Mouse (Mus musculus) G1E-ER4 (cell line): ENCODE data around the gene 4933415F23Rik. TPM values are rescaled to one million over a fixed set of nuclear protein-coding genes. Genes with fewer than 3 reads are reported as not detected.

Source experiments
- GATA1 ChIP-seq: IDR thresholded peaks from one replicate; pipeline ENCODE4 v1.8.0; 2012; ENCODE audit warnings: low read length, inconsistent platforms
- polyA plus RNA-seq: library from polyadenylated mRNA; stranded (reverse); fragments of >175 nt; gene quantifications from 2 replicates; pipeline ENCODE4 v1.2.3, GENCODE M21; 2012

Gene 4933415F23Rik
- not detected in 2 replicates for polyA plus RNA-seq

DNA sequence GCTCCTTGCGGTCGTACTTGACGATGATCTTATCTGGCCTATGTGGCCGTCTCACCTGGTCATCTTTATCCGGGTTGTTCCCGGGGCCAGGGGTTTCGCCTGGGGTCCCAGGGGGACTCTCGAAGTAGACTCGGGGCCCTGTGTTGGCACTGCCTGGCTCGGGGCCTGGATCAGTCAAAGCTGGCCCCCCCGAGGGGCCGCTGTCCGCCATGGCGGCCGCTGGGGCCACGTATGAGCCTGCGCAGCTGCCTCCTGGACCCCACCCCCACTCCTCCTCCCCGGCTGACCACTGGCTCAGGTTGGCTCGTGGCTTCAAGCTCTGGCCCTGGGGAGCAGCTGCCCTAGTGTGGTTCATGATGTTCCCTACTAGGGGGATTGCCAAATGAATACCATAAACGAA lies at the start of gene 4933415F23Rik:
TSS of gene 4933415F23Rik (minus strand) at position 233 of the 400 bp plus-strand sequence.
- TF ChIP-seq GATA1 = no peak

DNA sequence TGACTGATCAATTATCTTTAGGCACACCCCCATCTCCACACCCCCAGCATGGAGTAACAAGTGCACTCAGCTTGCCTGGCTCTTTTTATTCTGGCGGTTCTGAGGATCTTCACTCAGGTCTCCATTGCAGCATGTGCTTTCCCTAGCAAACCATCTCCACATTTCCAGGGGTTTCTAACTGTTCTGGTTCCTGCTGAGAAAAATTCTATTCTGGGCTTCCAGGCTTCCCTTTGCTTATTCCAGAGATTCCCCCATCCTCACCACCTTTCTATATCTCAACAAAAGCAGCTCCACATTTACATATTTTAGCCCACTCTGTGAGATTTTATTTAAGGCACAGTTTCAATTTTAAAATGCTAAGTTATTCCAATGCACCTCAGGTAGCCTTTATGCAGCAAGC lies 49.7 kb upstream of the 4933415F23Rik start:
- no peak for TF ChIP-seq GATA1

- TF ChIP-seq GATA1 = no peak
Observed at GRCm38 (mm10) chr1:23146198-23146873, 44.3 kb upstream of the 4933415F23Rik start.

DNA sequence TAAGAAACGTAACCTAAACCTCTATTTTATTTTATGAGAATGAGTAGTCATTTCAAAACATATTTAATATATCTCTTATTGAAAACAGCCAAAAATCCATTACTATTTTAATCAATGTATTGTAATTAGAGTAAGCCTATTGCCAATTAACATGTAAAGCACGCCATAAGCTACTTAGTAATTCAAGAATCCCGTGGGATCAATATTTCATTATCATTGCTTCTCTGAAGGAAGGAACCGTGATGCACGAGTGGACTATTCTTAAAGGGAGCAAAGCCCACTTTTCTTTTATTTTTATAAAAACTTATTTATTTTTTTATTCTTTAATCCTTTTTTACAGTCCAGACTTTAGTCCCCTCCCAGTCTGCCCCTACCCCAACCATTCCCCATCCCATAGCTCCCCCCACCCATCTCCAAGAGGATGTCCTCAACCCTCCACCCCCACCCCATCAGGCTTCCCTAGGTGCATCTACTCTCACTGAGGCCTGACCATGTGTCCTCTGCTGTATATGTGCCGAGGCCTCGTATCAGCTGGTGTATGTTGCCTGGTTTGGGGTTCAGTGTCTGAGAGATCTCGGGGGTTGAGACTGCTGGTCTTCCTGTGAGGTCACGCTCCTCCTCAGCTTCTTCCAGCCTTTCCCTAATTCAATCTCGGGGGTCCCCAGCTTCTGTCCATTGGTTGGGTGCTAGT lies 39.2 kb upstream of the 4933415F23Rik start:
- TF ChIP-seq GATA1 = no peak

- no peak for TF ChIP-seq GATA1
Observed at GRCm38 (mm10) chr1:23120901-23121300, 18.8 kb upstream of the 4933415F23Rik start.

DNA sequence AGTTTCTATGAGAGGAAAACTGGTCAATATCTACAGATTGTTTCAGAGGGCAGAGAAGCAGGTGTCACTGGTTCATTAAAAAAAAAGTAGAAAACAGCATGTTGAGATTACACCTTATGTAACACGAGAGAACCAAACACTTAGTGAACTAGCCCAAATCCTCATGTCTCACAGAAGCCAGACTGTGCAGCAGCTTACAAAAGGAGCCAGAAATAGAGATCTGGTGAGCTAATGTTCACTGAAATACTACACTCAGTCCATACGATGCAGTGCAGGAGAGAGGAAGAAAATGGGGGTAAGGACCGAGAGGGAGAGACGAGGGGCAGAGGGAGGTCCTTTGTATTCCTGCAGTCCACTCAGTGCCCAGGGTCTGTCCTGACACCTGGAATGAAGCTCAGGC lies 17.4 kb upstream of the 4933415F23Rik start:
- no peak for TF ChIP-seq GATA1

- no peak for TF ChIP-seq GATA1
Observed at GRCm38 (mm10) chr1:23117423-23117822, 15.4 kb upstream of the 4933415F23Rik start.

DNA sequence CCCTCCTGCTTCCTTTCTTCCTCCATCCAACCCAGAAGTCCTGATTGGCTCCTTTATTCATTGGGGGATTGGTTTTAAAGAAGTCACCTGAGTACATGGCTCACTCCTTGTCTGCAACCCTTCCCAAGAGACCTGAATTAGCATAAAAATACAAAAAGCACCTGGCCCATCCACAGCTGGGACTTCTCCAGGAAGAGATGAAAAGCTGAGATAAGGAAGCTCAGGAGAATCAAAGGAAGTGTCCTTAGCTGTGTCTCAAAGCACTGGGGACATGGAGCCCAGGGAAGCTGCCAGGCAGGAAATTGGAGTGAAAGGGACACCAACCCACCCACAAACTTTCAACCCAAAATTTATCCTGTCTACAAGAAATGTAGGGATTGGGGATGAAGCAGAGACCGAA lies 7.1 kb upstream of the 4933415F23Rik start:
- no peak for TF ChIP-seq GATA1

GRCm38 (mm10) chr1:23102881-23103280 lies 828 bp upstream of the 4933415F23Rik start:
- no peak for TF ChIP-seq GATA1

DNA sequence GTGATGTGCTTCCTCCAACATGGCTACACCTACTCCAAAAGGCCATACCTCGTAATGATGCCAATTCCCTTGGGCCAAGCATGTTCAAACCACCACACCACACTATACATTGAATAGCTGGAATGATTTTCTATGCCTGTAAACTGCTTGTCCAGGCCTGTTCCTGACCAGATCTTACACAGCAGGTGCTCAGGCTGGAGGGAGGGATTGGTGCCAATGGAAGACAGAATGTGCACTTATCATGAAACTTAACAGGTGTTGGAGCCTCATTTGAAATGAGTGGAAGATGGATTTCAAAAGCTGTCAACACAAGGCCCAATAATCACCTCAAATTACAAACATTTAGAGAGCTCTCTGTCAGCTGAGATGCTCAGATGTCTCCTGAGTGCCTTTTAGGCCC lies 2.3 kb downstream of the 4933415F23Rik start:
- no peak for TF ChIP-seq GATA1

DNA sequence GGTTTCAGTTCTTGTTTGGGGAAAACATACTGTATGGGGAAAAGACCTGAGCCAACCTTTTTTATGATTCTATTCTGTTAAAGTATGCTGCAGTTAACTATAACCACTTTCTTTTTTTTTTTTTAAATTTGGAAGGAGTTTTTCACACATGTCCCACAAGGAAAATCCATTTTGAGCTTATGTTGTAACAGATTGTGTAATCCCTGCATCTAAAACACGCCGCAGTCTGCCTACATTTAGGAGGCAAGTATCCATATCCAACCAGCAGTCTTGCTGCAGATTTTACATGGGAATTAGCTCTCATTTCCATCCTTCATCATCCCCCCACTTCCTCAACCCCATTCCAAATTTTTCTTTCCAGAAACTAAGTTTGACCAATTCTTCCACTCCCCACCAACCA lies 3.6 kb downstream of the 4933415F23Rik start:
- no peak for TF ChIP-seq GATA1

DNA sequence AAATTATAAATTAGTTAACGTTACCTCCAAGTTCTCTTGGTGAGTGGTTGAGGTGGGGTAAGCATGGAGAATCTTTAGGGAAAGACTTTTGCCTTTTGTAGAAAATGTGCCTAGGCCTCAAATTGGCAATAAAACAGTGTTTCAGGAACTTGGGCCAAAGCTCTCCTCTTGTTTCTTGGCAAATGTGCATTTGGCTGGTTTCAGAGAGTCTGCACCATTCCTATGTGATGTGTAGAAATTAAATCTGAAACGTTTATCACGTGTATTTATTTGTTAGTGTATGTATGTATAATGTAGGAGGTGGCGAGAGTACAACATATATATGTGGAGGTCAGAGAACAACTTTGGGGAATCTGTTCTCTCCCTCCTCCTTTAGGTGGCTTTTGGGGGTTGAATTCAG lies 4.1 kb downstream of the 4933415F23Rik start:
- no peak for TF ChIP-seq GATA1

DNA sequence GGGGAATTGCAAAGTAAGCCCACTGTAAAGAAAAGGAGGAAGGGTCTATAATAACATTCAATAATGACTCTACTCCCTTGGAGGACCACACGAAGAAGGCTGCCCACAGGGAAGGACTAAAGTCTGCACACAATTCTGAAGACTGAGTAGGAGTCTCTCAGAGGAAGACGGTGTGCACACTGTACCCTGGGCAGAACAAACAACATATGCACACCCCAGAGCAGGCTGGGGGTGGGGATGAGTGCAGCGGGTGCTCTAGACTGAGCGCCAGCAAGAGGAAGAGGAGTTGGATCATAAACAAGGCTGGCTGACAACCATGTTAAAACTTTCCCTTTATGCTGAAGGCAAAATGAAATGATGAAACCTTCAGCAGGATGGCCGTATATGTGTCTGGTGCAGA lies 34.3 kb downstream of the 4933415F23Rik start:
- no peak for TF ChIP-seq GATA1

DNA sequence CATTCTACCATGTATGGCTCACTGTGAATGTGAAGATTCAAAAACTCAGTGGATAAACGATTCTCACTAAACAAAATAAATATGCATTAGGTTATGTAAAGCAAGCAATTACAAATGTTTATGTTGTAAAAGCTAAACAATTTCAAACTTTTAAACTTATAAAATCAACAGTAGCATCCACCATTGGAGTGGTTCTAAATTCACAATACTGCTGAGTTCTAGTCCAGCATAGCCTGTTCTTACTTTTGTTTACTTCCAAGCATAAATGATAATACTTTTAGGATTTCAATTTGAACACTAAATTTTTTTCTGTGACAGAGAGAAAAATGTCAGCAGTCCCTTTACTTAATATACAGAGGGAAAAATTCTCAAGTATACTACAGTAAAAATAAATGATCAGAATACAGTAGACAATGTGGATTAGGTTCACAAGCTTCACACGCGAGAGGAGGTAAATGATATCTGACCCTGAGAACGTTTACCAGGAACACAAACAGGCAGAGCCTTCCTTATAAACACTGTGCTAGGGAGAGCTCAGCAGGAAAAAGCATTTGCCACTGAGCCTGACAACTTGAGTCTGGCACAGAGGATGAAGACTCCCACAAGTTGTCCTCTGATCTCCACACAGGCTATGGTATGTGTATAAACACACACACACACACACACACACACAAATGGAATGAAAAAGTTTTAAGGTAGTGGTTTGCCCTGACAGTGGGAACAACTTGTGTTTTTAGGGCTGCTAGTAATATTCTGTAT lies 37.2 kb downstream of the 4933415F23Rik start:
- no peak for TF ChIP-seq GATA1

GRCm38 (mm10) chr1:23063946-23064345 lies 38.1 kb downstream of the 4933415F23Rik start:
- TF ChIP-seq GATA1 = no peak

DNA sequence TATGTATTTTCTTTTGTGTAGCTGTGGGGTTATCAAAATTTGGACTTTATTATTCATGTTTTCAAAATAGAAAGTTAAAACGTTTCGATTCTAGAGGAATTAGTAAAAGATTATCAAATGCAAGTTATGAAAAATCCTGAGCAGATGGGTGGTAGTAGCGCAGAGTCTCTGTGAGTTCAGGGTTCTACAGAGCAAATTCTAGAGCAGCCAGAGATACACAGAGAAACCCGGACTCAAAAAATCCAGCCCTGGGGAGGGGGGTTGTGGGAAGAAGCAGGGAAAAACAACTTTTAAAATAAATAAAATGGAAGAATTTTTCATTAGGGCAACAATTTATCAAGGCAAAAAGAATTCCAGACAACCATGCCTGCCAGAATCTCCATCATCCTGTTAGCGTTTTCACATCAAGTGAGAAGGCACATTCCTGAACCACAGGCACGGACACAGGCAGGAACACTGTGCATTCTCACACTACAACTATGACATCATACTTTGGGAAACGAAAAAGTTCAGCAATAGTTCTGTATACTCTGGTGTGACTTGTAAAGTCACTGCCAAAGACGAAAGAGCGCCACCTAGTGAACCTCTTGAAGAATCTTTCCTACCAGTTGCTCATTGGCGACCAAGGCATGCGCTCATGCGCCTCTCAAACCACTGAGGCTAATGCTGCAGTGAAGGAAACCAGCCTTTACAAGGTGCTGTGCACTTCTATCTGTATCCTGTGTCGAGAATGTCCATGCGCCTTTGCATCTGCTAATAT lies 40.3 kb downstream of the 4933415F23Rik start:
- no peak for TF ChIP-seq GATA1
